Mouse (Mus musculus): ENCODE results near the gene Thrap3. TPM values are rescaled to one million over a fixed set of nuclear protein-coding genes. Genes with fewer than 3 reads are reported as not detected.

The Thrap3 gene
- polyA plus RNA-seq, 1 experiment from 2014 or later: 251 TPM

GRCm38 (mm10) chr4:126131290-126132121 lies 71.1 kb downstream of the Thrap3 start:
- Histone ChIP-seq H3K4me1 (peaks cover 38% of the 10 kb centered on the region), H3K27ac (peak overlapping the region; percentile 58), H3K36me3 (peaks cover 81% of the 10 kb centered on the region), H3K9ac (0 out of 2 replicates have a peak overlapping the region, but pooled peaks have one; percentile 6), H3K27me3 (no peaks in the 10 kb centered on the region), H3K4me3 (no peak overlapping the region), H3K9me3 (no peaks in the 10 kb centered on the region), H3K4me2 (replicated peaks) (no peak overlapping the region)
- peak; percentile 49; the same call in 1 of the 2 replicates for ATAC-seq (ENCODE audit: low FRiP score, low read depth)
- WGBS: 52% methylated on average over 10 of the region's 10 CpGs

- no peak overlapping the region for H3K9ac ChIP-seq
- H3K4me2 ChIP-seq (replicated peaks): no peak overlapping the region
- H3K27ac ChIP-seq: peak overlapping the region; percentile 59
- no peaks in the 10 kb centered on the region for H3K9me3 ChIP-seq
- peaks cover 81% of the 10 kb centered on the region for H3K36me3 ChIP-seq
- no peaks in the 10 kb centered on the region for H3K27me3 ChIP-seq
- no peak for ATAC-seq (ENCODE audit: low FRiP score, low read depth)
- no peak overlapping the region for H3K4me3 ChIP-seq
- WGBS: 46% methylated on average over 11 of the region's 11 CpGs
- peaks cover 38% of the 10 kb centered on the region for H3K4me1 ChIP-seq
These were observed 72.1 kb downstream of the Thrap3 start for GRCm38 (mm10) chr4:126130502-126130901.

- H3K4me1 ChIP-seq: no peaks in the 10 kb centered on the region
- H3K27me3 ChIP-seq: no peaks in the 10 kb centered on the region
- no peak overlapping the region for H3K27ac ChIP-seq
- no peak overlapping the region for H3K9ac ChIP-seq
- H3K4me2 ChIP-seq (replicated peaks): no peak overlapping the region
- H3K9me3 ChIP-seq: peaks cover 8% of the 10 kb centered on the region; the same call in 1 of the 2 replicates
- no peak for ATAC-seq (ENCODE audit: low FRiP score, low read depth)
- 90% methylated on average over 10 of the region's 10 CpGs for WGBS
- H3K4me3 ChIP-seq: no peak overlapping the region
- peaks cover 57% of the 10 kb centered on the region for H3K36me3 ChIP-seq
These were observed 79.1 kb downstream of the Thrap3 start for GRCm38 (mm10) chr4:126123309-126124040.

- H3K36me3 ChIP-seq: peaks cover 42% of the 10 kb centered on the region
- H3K27me3 ChIP-seq: no peaks in the 10 kb centered on the region
These were observed 82.1 kb downstream of the Thrap3 start for GRCm38 (mm10) chr4:126120506-126120905.

DNA sequence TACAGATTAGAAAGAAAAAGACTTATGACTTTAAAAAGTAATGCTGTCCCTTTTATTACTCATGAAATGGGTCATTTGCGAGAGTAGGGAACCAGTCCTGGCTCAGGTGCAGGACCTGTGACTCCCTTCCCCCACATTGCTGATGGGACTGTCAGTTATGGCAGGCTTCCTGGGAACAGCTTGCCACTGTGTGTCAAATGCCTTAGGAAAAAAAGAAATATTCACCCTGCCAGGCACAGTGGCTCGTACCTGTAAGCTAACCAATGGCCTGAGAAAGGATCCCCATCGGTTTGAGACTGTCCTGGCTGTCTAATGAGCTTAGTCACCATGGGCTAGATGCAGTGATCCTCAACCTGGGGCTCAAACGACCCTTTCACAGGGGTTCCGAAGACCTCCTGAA lies 82.5 kb downstream of the Thrap3 start:
- peaks cover 8% of the 10 kb centered on the region; the same call in 1 of the 2 replicates for H3K9me3 ChIP-seq
- 83% methylated on average over 5 of the region's 5 CpGs for WGBS
- no peak overlapping the region for H3K27ac ChIP-seq
- no peak overlapping the region for H3K9ac ChIP-seq
- H3K4me1 ChIP-seq: peaks cover 6% of the 10 kb centered on the region; the same call in 1 of the 2 replicates
- H3K27me3 ChIP-seq: no peaks in the 10 kb centered on the region
- H3K4me3 ChIP-seq: no peak overlapping the region
- H3K4me2 ChIP-seq (replicated peaks): no peak overlapping the region
- ATAC-seq (ENCODE audit: low FRiP score, low read depth): no peak
- peaks cover 38% of the 10 kb centered on the region for H3K36me3 ChIP-seq

More at GRCm38 (mm10) chr4:126120506-126120905, 82.1 kb downstream of the Thrap3 start:
- Histone ChIP-seq H3K4me1 (peaks cover 5% of the 10 kb centered on the region; the same call in 1 of the 2 replicates), H3K4me2 (replicated peaks) (no peak overlapping the region), H3K9me3 (peaks cover 8% of the 10 kb centered on the region; the same call in 1 of the 2 replicates), H3K9ac (no peak overlapping the region), H3K27ac (no peak overlapping the region), H3K4me3 (no peak overlapping the region)
- no peak for ATAC-seq (ENCODE audit: low FRiP score, low read depth)
- 88% methylated on average over 2 of the region's 2 CpGs for WGBS

GRCm38 (mm10) chr4:126119051-126119450 lies 83.5 kb downstream of the Thrap3 start:
- Histone ChIP-seq H3K4me1 (peaks cover 6% of the 10 kb centered on the region; the same call in 1 of the 2 replicates), H3K9ac (no peak overlapping the region), H3K36me3 (peaks cover 28% of the 10 kb centered on the region), H3K9me3 (peaks cover 8% of the 10 kb centered on the region; the same call in 1 of the 2 replicates), H3K27me3 (no peaks in the 10 kb centered on the region), H3K4me3 (no peak overlapping the region), H3K27ac (no peak overlapping the region), H3K4me2 (replicated peaks) (no peak overlapping the region)
- 63% methylated on average over 1 of the region's 1 CpGs for WGBS
- no peak for ATAC-seq (ENCODE audit: low FRiP score, low read depth)

GRCm38 (mm10) chr4:126118651-126119050 lies 83.9 kb downstream of the Thrap3 start:
- 86% methylated on average over 4 of the region's 4 CpGs for WGBS
- no peak overlapping the region for H3K4me2 ChIP-seq (replicated peaks)
- peaks cover 8% of the 10 kb centered on the region; the same call in 1 of the 2 replicates for H3K4me1 ChIP-seq
- no peak overlapping the region for H3K4me3 ChIP-seq
- H3K27me3 ChIP-seq: no peaks in the 10 kb centered on the region
- H3K27ac ChIP-seq: no peak overlapping the region
- peaks cover 8% of the 10 kb centered on the region; the same call in 1 of the 2 replicates for H3K9me3 ChIP-seq
- ATAC-seq (ENCODE audit: low FRiP score, low read depth): no peak
- H3K36me3 ChIP-seq: peaks cover 24% of the 10 kb centered on the region
- H3K9ac ChIP-seq: peak overlapping the region; percentile 8; the same call in 1 of the 2 replicates

DNA sequence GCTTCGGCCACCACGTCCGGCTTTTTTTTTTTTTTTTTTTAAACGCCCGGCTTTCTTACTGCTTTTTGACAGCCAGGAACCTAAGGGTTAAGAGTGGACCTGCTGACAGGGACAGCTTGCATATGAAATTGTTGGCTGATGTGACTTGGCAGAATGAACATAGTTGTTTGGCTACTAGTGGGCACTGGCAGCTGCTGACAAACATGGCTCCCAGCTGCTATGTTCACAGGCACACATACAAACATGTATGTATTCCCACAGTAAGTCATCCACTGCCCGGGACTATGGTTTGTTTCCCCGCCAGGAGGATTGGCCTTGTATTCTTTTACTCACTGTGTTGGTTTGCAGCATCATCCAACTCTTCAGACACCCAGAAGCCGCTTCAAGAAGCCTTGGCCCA lies 85.4 kb downstream of the Thrap3 start:
- 89% methylated on average over 8 of the region's 8 CpGs for WGBS
- Histone ChIP-seq H3K27ac (no peak overlapping the region), H3K4me2 (replicated peaks) (no peak overlapping the region), H3K9ac (no peak overlapping the region), H3K9me3 (peaks cover 8% of the 10 kb centered on the region; the same call in 1 of the 2 replicates), H3K27me3 (no peaks in the 10 kb centered on the region), H3K4me1 (peaks cover 8% of the 10 kb centered on the region; the same call in 1 of the 2 replicates), H3K4me3 (no peak overlapping the region), H3K36me3 (peaks cover 20% of the 10 kb centered on the region)
- no peak for ATAC-seq (ENCODE audit: low FRiP score, low read depth)

GRCm38 (mm10) chr4:126115871-126116521 lies 86.6 kb downstream of the Thrap3 start:
- no peak overlapping the region for H3K27ac ChIP-seq
- H3K4me1 ChIP-seq: peaks cover 13% of the 10 kb centered on the region
- H3K4me3 ChIP-seq: no peak overlapping the region
- 0 out of 2 replicates have a peak, but pooled peaks cover under 1% of the 10 kb centered on the region for H3K9me3 ChIP-seq
- peaks cover 13% of the 10 kb centered on the region; the same call in 1 of the 2 replicates for H3K36me3 ChIP-seq
- no peak overlapping the region for H3K4me2 ChIP-seq (replicated peaks)
- WGBS: 61% methylated on average over 6 of the region's 6 CpGs
- ATAC-seq (ENCODE audit: low FRiP score, low read depth): no peak
- H3K27me3 ChIP-seq: no peaks in the 10 kb centered on the region
- 0 out of 2 replicates have a peak overlapping the region, but pooled peaks have one; percentile 19 for H3K9ac ChIP-seq

DNA sequence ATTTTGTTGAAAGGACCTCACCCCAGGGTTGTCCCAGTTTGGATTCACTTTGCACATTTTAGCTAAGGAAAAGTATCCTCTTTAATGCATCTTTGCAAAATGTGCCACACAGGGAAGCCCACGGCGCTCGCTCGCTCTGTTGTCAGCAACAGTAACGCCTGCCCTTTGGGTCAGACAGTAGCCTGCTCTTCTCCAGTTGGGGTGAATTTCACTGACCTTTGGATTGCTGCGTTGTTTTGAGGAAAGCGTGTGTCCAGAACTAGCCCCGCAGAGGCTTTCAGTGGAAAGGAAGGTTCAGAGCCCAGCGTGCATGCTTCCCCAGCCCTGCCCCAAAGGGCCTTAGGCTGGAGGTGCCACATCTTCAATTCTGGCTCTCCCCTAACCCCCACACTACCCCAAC lies 87.1 kb downstream of the Thrap3 start:
- WGBS: 90% methylated on average over 9 of the region's 9 CpGs
- Histone ChIP-seq H3K27ac (no peak overlapping the region), H3K36me3 (peaks cover 11% of the 10 kb centered on the region; the same call in 1 of the 2 replicates), H3K4me1 (peaks cover 19% of the 10 kb centered on the region), H3K9me3 (no peaks in the 10 kb centered on the region), H3K4me3 (no peak overlapping the region), H3K27me3 (no peaks in the 10 kb centered on the region), H3K9ac (0 out of 2 replicates have a peak overlapping the region, but pooled peaks have one; percentile 19), H3K4me2 (replicated peaks) (no peak overlapping the region)
- ATAC-seq (ENCODE audit: low FRiP score, low read depth): no peak
